Mouse (Mus musculus): ENCODE results near the gene Gm20388.

DNA sequence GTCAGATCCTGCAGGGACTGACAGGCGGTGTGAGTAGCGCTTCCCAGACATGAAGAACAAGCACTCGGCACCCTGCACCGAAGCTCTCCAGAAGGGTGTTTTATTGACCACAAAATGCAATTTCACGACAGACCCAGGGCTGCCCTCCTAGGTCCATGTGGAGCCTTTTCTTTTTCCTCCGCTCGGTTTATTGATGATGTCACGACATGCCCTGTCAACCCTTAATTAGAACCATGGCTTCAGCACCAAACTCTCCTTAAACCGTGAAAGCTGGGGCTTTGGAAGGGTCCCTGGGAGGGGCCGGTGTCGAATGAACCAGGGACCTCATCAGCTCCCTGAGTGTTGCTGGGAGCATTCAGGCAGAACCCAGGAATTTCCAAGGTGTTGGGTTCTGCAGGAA lies 1340.4 kb downstream of the Gm20388 start:
- TF ChIP-seq EP300 (optimal IDR thresholded peaks at IDR 0.05): no peak
- no peak for TF ChIP-seq CTCF (IDR thresholded peaks at IDR 0.05; ENCODE audit: low read depth)
